ENCODE assay signal across 9 mouse cellular contexts in the genomic region with DNA sequence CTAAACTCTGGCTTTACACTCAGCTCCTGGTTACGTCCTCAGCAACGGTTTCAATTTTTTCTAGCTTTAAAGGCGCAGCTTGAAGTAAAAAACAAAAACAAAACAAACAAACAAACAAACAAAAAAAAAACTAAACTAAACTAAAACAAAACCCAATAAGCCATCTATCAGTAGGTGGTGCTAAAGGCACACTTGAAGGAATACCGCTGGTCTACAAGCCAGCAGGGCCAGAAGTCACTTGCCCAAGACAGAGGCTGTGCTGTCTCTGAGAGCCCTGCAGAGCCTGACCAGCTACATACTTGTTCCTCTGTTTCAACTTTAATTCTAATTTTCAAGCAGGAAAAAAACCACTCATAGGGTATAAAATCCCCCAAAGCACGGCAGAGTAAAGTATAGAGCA. TPM values are rescaled to one million over a fixed set of nuclear protein-coding genes. Genes with fewer than 3 reads are reported as not detected.
A peak's percentile ranks its signal among the peaks of the same experiment; 100 is the strongest.
DNase-seq lines count a peak whose midpoint lies in the region; ATAC-seq lines count a peak whose summit lies in the region.
"Had no signal": no experiment of that assay in that cellular context is flagged by ENCODE, and none has a peak within 500 bp of the region (broad histone marks: within the 10 kb centered on the region; RNA-seq: fewer than 3 reads in every experiment).

No protein-coding gene starts in this region.

- H3K9ac ChIP-seq in heart, embryonic 11.5 days (ENCODE audit: low read depth, low read length): no peak overlapping the region
- H3K9ac ChIP-seq: embryonic facial prominence, embryonic 15.5 days; liver, embryonic 15.5 days had no signal

- H3K9me3 ChIP-seq in heart, embryonic 11.5 days (replicated peaks; ENCODE audit: control insufficient read depth, low read length): no peaks in the 10 kb centered on the region
- H3K9me3 ChIP-seq: embryonic facial prominence, embryonic 15.5 days; liver, embryonic 15.5 days had no signal

- H3K4me1 ChIP-seq in heart, embryonic 11.5 days (ENCODE audit: control insufficient read depth, insufficient read depth, low read length): no peaks in the 10 kb centered on the region
- H3K4me1 ChIP-seq: embryonic facial prominence, embryonic 15.5 days; liver, embryonic 15.5 days had no signal

- no peak for ATAC-seq in heart, embryonic 11.5 days (replicated peaks; ENCODE audit: insufficient number of reproducible peaks, low FRiP score, low TSS enrichment)
- ATAC-seq in erythroblast, adult 5-6 weeks (replicated peaks; ENCODE audit: low FRiP score, poor library complexity, severe bottlenecking): no peak

- no peaks in the 10 kb centered on the region for H3K36me3 ChIP-seq in heart, embryonic 11.5 days (ENCODE audit: control insufficient read depth, insufficient read depth, low read length)
- H3K36me3 ChIP-seq: embryonic facial prominence, embryonic 15.5 days had no signal

- H3K27ac ChIP-seq in heart, embryonic 11.5 days (ENCODE audit: low read depth, low read length): no peak overlapping the region
- H3K27ac ChIP-seq: embryonic facial prominence, embryonic 15.5 days; liver, embryonic 15.5 days had no signal

- peak; percentile 6 to 27 for DNase-seq in heart, postnatal 14 days
- DNase-seq in thymus, postnatal 14 days: peak; percentile 42
- no peak for DNase-seq in thymus, postnatal 0 days (ENCODE audit: low spot score)
- DNase-seq in kidney, postnatal 14 days: peak; percentile 48
- DNase-seq in adrenal gland, adult 8-10 months: no peak

- H3K4me3 ChIP-seq in heart, embryonic 11.5 days (ENCODE audit: low read depth, low read length): no peak overlapping the region
- H3K4me3 ChIP-seq: embryonic facial prominence, embryonic 15.5 days; liver, embryonic 15.5 days had no signal

- no peaks in the 10 kb centered on the region for H3K27me3 ChIP-seq in heart, embryonic 11.5 days (ENCODE audit: control insufficient read depth, insufficient read depth, low read length)
- H3K27me3 ChIP-seq: embryonic facial prominence, embryonic 15.5 days; liver, embryonic 15.5 days had no signal

- 74% methylated on average over 5 of the region's 5 CpGs for WGBS in heart, embryonic 11.5 days (ENCODE audit: insufficient replicate concordance)

- H3K4me2 ChIP-seq in heart, embryonic 11.5 days: no peak overlapping the region
- H3K4me2 ChIP-seq: embryonic facial prominence, embryonic 15.5 days; liver, embryonic 15.5 days had no signal

- intact Hi-C loops in heart, postnatal 14 days (cut with DNase I): loop anchor here (1.0 kb wide), 2 partner anchors 44 to 281 kb away; no protein-coding TSS in a partner anchor

RNA-seq across cellular contexts. Expression of gene Ehhadh, which starts 17.9 kb away (rescaled TPM):
- 10 to 100 TPM in 1 of 2 experiments, 1 to 10 TPM in 1; 8.9 to 14.3 TPM for total RNA-seq in heart, postnatal 14 days (2021)
- 2.8 and 3.0 TPM in 2 replicates for polyA plus RNA-seq in heart, embryonic 11.5 days (2014; fragmentation: Nextera tagmentation; extraction: Ambion mirVana)
- polyA plus RNA-seq in thymus, postnatal 0 days (2015; fragmentation: Nextera tagmentation; extraction: Ambion mirVana): 8.3 and 9.9 TPM in 2 replicates
- total RNA-seq in erythroblast, adult 5-6 weeks (2015; ENCODE audit: low replicate concordance): 1.3 TPM in 1 of 2 replicates, not detected in the other
- 0.94 and 2.9 TPM in 2 replicates for total RNA-seq in erythroblast, adult 5-6 weeks (2017; ENCODE audit: low replicate concordance)
- total RNA-seq in adrenal gland, adult 8-10 months (2022): 10 to 100 TPM; 10.1 to 28.7 (median 22.6) TPM

RNA-seq across cellular contexts. Expression of gene Map3k13, which starts 24.5 kb away (rescaled TPM):
- total RNA-seq in heart, postnatal 14 days (2021): 1 to 10 TPM in 1 of 2 experiments, under 1 TPM in 1; 0.98 to 1.0 TPM
- polyA plus RNA-seq in heart, embryonic 11.5 days (2014; fragmentation: Nextera tagmentation; extraction: Ambion mirVana): 0.79 and 1.1 TPM in 2 replicates
- polyA plus RNA-seq in thymus, postnatal 0 days (2015; fragmentation: Nextera tagmentation; extraction: Ambion mirVana): 0.59 and 0.66 TPM in 2 replicates
- not detected in 2 replicates for total RNA-seq in erythroblast, adult 5-6 weeks (2015; ENCODE audit: low replicate concordance)
- total RNA-seq in erythroblast, adult 5-6 weeks (2017; ENCODE audit: low replicate concordance): 0.14 TPM in 1 of 2 replicates, not detected in the other
- total RNA-seq in adrenal gland, adult 8-10 months (2022): 1 to 10 TPM; 1.2 to 1.9 (median 1.4) TPM

Comparison
In these comparisons a context has a peak if more than half of its experiments do, and no peak if none do; other contexts are left out.
1. DNase-seq: peak in heart, postnatal 14 days (2 of 2), thymus, postnatal 14 days (single experiment) and kidney, postnatal 14 days (single experiment); none in thymus, postnatal 0 days (single experiment) and adrenal gland, adult 8-10 months (single experiment).